Mouse (Mus musculus): ENCODE measurements around the gene Ccr10. TPM values are rescaled to one million over a fixed set of nuclear protein-coding genes. Genes with fewer than 3 reads are reported as not detected.

The Ccr10 gene
- polyA plus RNA-seq (2012; fragmentation: generic; extraction: Trizol), result 1 to 10 TPM in 1 of 2 experiments, under 1 TPM in 1; 0.15 to 1.9 TPM

GRCm38 (mm10) chr11:101174851-101175628, at the start of gene Ccr10:
TSS of gene Ccr10 (minus strand) at chr11:101175443.

GRCm38 (mm10) chr11:101170811-101171610, 4.2 kb downstream of the Ccr10 start, which contains the start of gene Plekhh3:
TSS of gene Plekhh3 (minus strand) at chr11:101171351.

GRCm38 (mm10) chr11:101170354-101170810, 4.9 kb downstream of the Ccr10 start, which contains the start of gene Cntnap1:
TSS of gene Cntnap1 (plus strand) at chr11:101170523.

GRCm38 (mm10) chr11:101155728-101156371, 19.4 kb downstream of the Ccr10 start, which contains the start of gene Tubg2:
TSS of gene Tubg2 (plus strand) at chr11:101155907.

Other genes starting within 250 kb of the Ccr10 start
- 10 to 100 TPM in 1 of 2 experiments, 1 to 10 TPM in 1; 5.2 to 83.6 TPM for gene Stat3, start 235.9 kb downstream of the Ccr10 start, polyA plus RNA-seq (2012; fragmentation: generic; extraction: Trizol)
- 1,000 to 10,000 TPM in 1 of 2 experiments, 100 to 1,000 TPM in 1; 353 to 1,064 TPM for gene Cavin1, start 204.6 kb downstream of the Ccr10 start, polyA plus RNA-seq (2012; fragmentation: generic; extraction: Trizol)
- 10 to 100 TPM; 22.1 to 58.2 TPM for gene Atp6v0a1, start 166.0 kb downstream of the Ccr10 start, polyA plus RNA-seq (2012; fragmentation: generic; extraction: Trizol)
- 10 to 100 TPM; 21.6 to 69.1 TPM for gene Naglu, start 105.4 kb downstream of the Ccr10 start, polyA plus RNA-seq (2012; fragmentation: generic; extraction: Trizol)
- under 1 TPM; 0.02 to 0.50 TPM for gene Hsd17b1, start 97.0 kb downstream of the Ccr10 start, polyA plus RNA-seq (2012; fragmentation: generic; extraction: Trizol)
- gene Coasy, start 92.9 kb downstream of the Ccr10 start, polyA plus RNA-seq (2012; fragmentation: generic; extraction: Trizol), result 10 to 100 TPM; 24.7 to 42.6 TPM
- 10 to 100 TPM; 23.4 to 30.0 TPM for gene Mlx, start 88.2 kb downstream of the Ccr10 start, polyA plus RNA-seq (2012; fragmentation: generic; extraction: Trizol)
- 10 to 100 TPM; 10.9 to 17.0 TPM for gene Psmc3ip, start 80.0 kb downstream of the Ccr10 start, polyA plus RNA-seq (2012; fragmentation: generic; extraction: Trizol)
- 10 to 100 TPM; 18.5 to 57.2 TPM for gene Retreg3, start 55.5 kb downstream of the Ccr10 start, polyA plus RNA-seq (2012; fragmentation: generic; extraction: Trizol)
- gene Tubg1, start 55.5 kb downstream of the Ccr10 start, polyA plus RNA-seq (2012; fragmentation: generic; extraction: Trizol), result 100 to 1,000 TPM in 1 of 2 experiments, 10 to 100 TPM in 1; 79.8 to 132 TPM
- under 1 TPM; 0.08 to 0.42 TPM for gene Tubg2, start 19.5 kb downstream of the Ccr10 start, polyA plus RNA-seq (2012; fragmentation: generic; extraction: Trizol)
- 1 to 10 TPM in 1 of 2 experiments, under 1 TPM in 1; 0.25 to 4.2 TPM for gene Cntnap1, start 4.9 kb downstream of the Ccr10 start, polyA plus RNA-seq (2012; fragmentation: generic; extraction: Trizol)
- gene Plekhh3, start 4.1 kb downstream of the Ccr10 start, polyA plus RNA-seq (2012; fragmentation: generic; extraction: Trizol), result 10 to 100 TPM; 19.4 to 50.6 TPM
- 10 to 100 TPM in 1 of 2 experiments, 1 to 10 TPM in 1; 2.5 to 59.5 TPM for gene Ezh1, start 51.0 kb upstream of the Ccr10 start, polyA plus RNA-seq (2012; fragmentation: generic; extraction: Trizol)
- 10 to 100 TPM in 1 of 2 experiments, under 1 TPM in 1; 0.06 to 11.4 TPM for gene Ramp2, start 70.6 kb upstream of the Ccr10 start, polyA plus RNA-seq (2012; fragmentation: generic; extraction: Trizol)
- gene Vps25, start 78.3 kb upstream of the Ccr10 start, polyA plus RNA-seq (2012; fragmentation: generic; extraction: Trizol), result 100 to 1,000 TPM; 160 to 255 TPM
- gene Wnk4, start 85.1 kb upstream of the Ccr10 start, polyA plus RNA-seq (2012; fragmentation: generic; extraction: Trizol), result 10 to 100 TPM in 1 of 2 experiments, under 1 TPM in 1; 0.75 to 15.8 TPM
- gene Cntd1, start 103.6 kb upstream of the Ccr10 start, polyA plus RNA-seq (2012; fragmentation: generic; extraction: Trizol), result under 1 TPM in 1 of 2 experiments, not detected in 1; 0.31 TPM
- 100 to 1,000 TPM; 129 to 135 TPM for gene Coa3, start 103.7 kb upstream of the Ccr10 start, polyA plus RNA-seq (2012; fragmentation: generic; extraction: Trizol)
- 100 to 1,000 TPM in 1 of 2 experiments, 10 to 100 TPM in 1; 26.7 to 146 TPM for gene Becn1, start 126.8 kb upstream of the Ccr10 start, polyA plus RNA-seq (2012; fragmentation: generic; extraction: Trizol)
- 10 to 100 TPM; 40.8 to 46.7 TPM for gene Psme3, start 140.8 kb upstream of the Ccr10 start, polyA plus RNA-seq (2012; fragmentation: generic; extraction: Trizol)
- 1 to 10 TPM in 1 of 2 experiments, under 1 TPM in 1; 0.28 to 2.7 TPM for gene Aoc2, start 149.6 kb upstream of the Ccr10 start, polyA plus RNA-seq (2012; fragmentation: generic; extraction: Trizol)
- 10 to 100 TPM in 1 of 2 experiments, under 1 TPM in 1; 0.39 to 37.3 TPM for gene Aoc3, start 155.2 kb upstream of the Ccr10 start, polyA plus RNA-seq (2012; fragmentation: generic; extraction: Trizol)
- not detected for gene G6pc, start 192.1 kb upstream of the Ccr10 start, polyA plus RNA-seq (2012; fragmentation: generic; extraction: Trizol)
- 100 to 1,000 TPM in 1 of 2 experiments, 10 to 100 TPM in 1; 55.6 to 118 TPM for gene Aarsd1, start 242.2 kb upstream of the Ccr10 start, polyA plus RNA-seq (2012; fragmentation: generic; extraction: Trizol)
- 10 to 100 TPM in 1 of 2 experiments, 1 to 10 TPM in 1; 6.0 to 10.4 TPM for gene Gm27029, start 249.4 kb upstream of the Ccr10 start, polyA plus RNA-seq (2012; fragmentation: generic; extraction: Trizol)
- 10 to 100 TPM in 1 of 2 experiments, 1 to 10 TPM in 1; 7.1 to 24.8 TPM for gene Rundc1, start 249.6 kb upstream of the Ccr10 start, polyA plus RNA-seq (2012; fragmentation: generic; extraction: Trizol)
- 10 to 100 TPM in 1 of 2 experiments, 1 to 10 TPM in 1; 8.2 to 25.9 TPM for gene Ptges3l, start 249.9 kb upstream of the Ccr10 start, polyA plus RNA-seq (2012; fragmentation: generic; extraction: Trizol)